Mouse (Mus musculus) spleen, adult 2 months (tissue): ENCODE data around the gene Vps37c.

Experiments used
- CTCF ChIP-seq: fragments of 200-500 bp; IDR thresholded peaks from 2 replicates; pipeline ENCODE4 v1.5.1; 2011; ENCODE audit warnings: mild to moderate bottlenecking, inconsistent platforms; ENCODE audit not compliant: insufficient read depth, insufficient read length, insufficient replicate concordance; ENCODE audit errors: extremely low read depth
- POLR2A ChIP-seq: fragments of 200-500 bp; IDR thresholded peaks from 2 replicates; pipeline ENCODE4 v1.6.1; 2011; ENCODE audit warnings: low read depth, low read length, inconsistent platforms

DNA sequence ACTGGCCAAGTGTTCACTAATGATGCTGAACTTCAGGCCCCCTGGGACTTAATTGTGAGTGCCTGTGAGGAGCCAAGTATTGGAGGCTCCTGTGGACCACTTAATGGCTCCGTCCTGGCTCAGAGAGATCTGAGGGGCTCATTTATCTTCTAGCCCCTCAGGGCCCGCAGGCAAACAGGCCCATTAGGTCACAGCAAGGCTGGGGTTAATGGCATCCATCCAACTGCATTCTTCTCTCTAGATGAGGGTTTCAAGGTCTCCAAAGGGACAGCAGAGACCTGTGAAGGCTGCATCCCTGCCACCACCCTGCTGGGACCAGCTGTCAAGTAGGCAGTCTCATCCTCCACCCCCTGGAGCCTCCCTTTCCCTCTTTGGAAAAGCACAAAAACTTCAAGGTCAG lies 31.2 kb downstream of the Vps37c start:
- no peak for TF ChIP-seq CTCF
- no peak for TF ChIP-seq POLR2A
